Mouse (Mus musculus) adrenal gland, adult (tissue): ENCODE results near the gene Phyhd1.

Experiments used
- DNase-seq, 2 experiments: peaks; one replicate each; pipeline ENCODE4 v3.0.0; 2022 to 2023; ENCODE audit warnings: low spot score in 1 of 2; ENCODE audit not compliant: inconsistent age in 2 of 2

The Phyhd1 gene

GRCm38 (mm10) chr2:30265767-30266253 lies at the start of gene Phyhd1:
Phyhd1 (plus strand) TSS chr2:30266203.
- peak; percentile 87 to 91 for DNase-seq

- DNase-seq = peak in 1 of 2 experiments; percentile 2
These were observed 49.7 kb upstream of the Phyhd1 start for GRCm38 (mm10) chr2:30216293-30216692.

GRCm38 (mm10) chr2:30235593-30235992 lies 30.4 kb upstream of the Phyhd1 start:
- DNase-seq = peak in 1 of 2 experiments; percentile 46

- DNase-seq = no peak
These were observed 29.4 kb upstream of the Phyhd1 start for GRCm38 (mm10) chr2:30236426-30237198.

GRCm38 (mm10) chr2:30237199-30237880 lies 28.7 kb upstream of the Phyhd1 start, which contains the start of gene Lrrc8a:
Lrrc8a (plus strand) TSS chr2:30237715.
- DNase-seq = peak; percentile 100

- DNase-seq = peak in 1 of 2 experiments; percentile 93
These were observed 28.1 kb upstream of the Phyhd1 start for GRCm38 (mm10) chr2:30237881-30238280.

GRCm38 (mm10) chr2:30238906-30239465 lies 27.0 kb upstream of the Phyhd1 start:
- peak in 1 of 2 experiments; percentile 57 for DNase-seq

GRCm38 (mm10) chr2:30239777-30240176 lies 26.2 kb upstream of the Phyhd1 start:
- peak; percentile 62 to 77 for DNase-seq

- DNase-seq = no peak
These were observed 25.7 kb upstream of the Phyhd1 start, which contains the start of gene Gm28035 for GRCm38 (mm10) chr2:30240267-30240666. Gm28035 (plus strand) TSS chr2:30240567.

GRCm38 (mm10) chr2:30242509-30242908 lies 23.5 kb upstream of the Phyhd1 start:
- DNase-seq = peak; percentile 83 to 92

GRCm38 (mm10) chr2:30243391-30243790 lies 22.6 kb upstream of the Phyhd1 start:
- peak in 1 of 2 experiments; percentile 57 for DNase-seq

- peak in 1 of 2 experiments; percentile 27 for DNase-seq
These were observed 21.3 kb upstream of the Phyhd1 start for GRCm38 (mm10) chr2:30244595-30245178.

- DNase-seq = peak in 1 of 2 experiments; percentile 15
These were observed 19.0 kb upstream of the Phyhd1 start for GRCm38 (mm10) chr2:30247036-30247435.

GRCm38 (mm10) chr2:30247681-30248080 lies 18.3 kb upstream of the Phyhd1 start:
- DNase-seq = peak in 1 of 2 experiments; percentile 34

- DNase-seq = no peak
These were observed 16.8 kb upstream of the Phyhd1 start for GRCm38 (mm10) chr2:30249182-30249581.

GRCm38 (mm10) chr2:30250166-30251128 lies 15.6 kb upstream of the Phyhd1 start:
- no peak for DNase-seq

- peak in 1 of 2 experiments; percentile 68 for DNase-seq
These were observed 14.4 kb upstream of the Phyhd1 start for GRCm38 (mm10) chr2:30251417-30252104.

- DNase-seq = peak; percentile 58 to 85
These were observed 13.5 kb upstream of the Phyhd1 start for GRCm38 (mm10) chr2:30252521-30252920.

- no peak for DNase-seq
These were observed 12.2 kb upstream of the Phyhd1 start for GRCm38 (mm10) chr2:30253809-30254208.
